Mouse (Mus musculus): ENCODE results near the gene Cd8b1. TPM values are rescaled to one million over a fixed set of nuclear protein-coding genes. Genes with fewer than 3 reads are reported as not detected.

Cd8b1 gene
- polyA plus RNA-seq, 1 experiment from 2014 or later = not detected

- 90% methylated on average over 5 of the region's 5 CpGs for WGBS
- no peaks in the 10 kb centered on the region for H3K27me3 ChIP-seq
- no peaks in the 10 kb centered on the region for H3K9me3 ChIP-seq
- no peaks in the 10 kb centered on the region for H3K4me1 ChIP-seq
- H3K9ac ChIP-seq = no peak overlapping the region
- no peak overlapping the region for H3K4me3 ChIP-seq (replicated peaks)
- ATAC-seq (ENCODE audit: low FRiP score) = no peak
- no peak overlapping the region for H3K27ac ChIP-seq
- no peaks in the 10 kb centered on the region for H3K36me3 ChIP-seq (replicated peaks)
- H3K4me2 ChIP-seq = no peak overlapping the region
Observed at GRCm38 (mm10) chr6:71381654-71382053, 59.1 kb downstream of the Cd8b1 start.

Other genes with a start within 250 kb of the Cd8b1 start
- 3.3 and 3.4 TPM in 2 replicates for gene Thnsl2, start 178.3 kb upstream of the Cd8b1 start, polyA plus RNA-seq (2016; fragmentation: Nextera tagmentation; extraction: Ambion mirVana)
- not detected in 2 replicates for gene Fabp1, start 123.0 kb upstream of the Cd8b1 start, polyA plus RNA-seq (2016; fragmentation: Nextera tagmentation; extraction: Ambion mirVana)
- gene Krcc1, start 51.1 kb upstream of the Cd8b1 start, polyA plus RNA-seq (2016; fragmentation: Nextera tagmentation; extraction: Ambion mirVana) = 27.3 and 27.9 TPM in 2 replicates
- gene Smyd1, start 555 bp upstream of the Cd8b1 start, polyA plus RNA-seq (2016; fragmentation: Nextera tagmentation; extraction: Ambion mirVana) = 0.18 TPM in 2 replicates
- gene Cd8a, start 50.6 kb downstream of the Cd8b1 start, polyA plus RNA-seq (2016; fragmentation: Nextera tagmentation; extraction: Ambion mirVana) = not detected in 2 replicates
- gene Rmnd5a, start 117.8 kb downstream of the Cd8b1 start, polyA plus RNA-seq (2016; fragmentation: Nextera tagmentation; extraction: Ambion mirVana) = 11.0 and 13.8 TPM in 2 replicates
- 19.4 and 22.3 TPM in 2 replicates for gene Rnf103, start 171.1 kb downstream of the Cd8b1 start, polyA plus RNA-seq (2016; fragmentation: Nextera tagmentation; extraction: Ambion mirVana)
- gene Chmp3, start 221.0 kb downstream of the Cd8b1 start, polyA plus RNA-seq (2016; fragmentation: Nextera tagmentation; extraction: Ambion mirVana) = 44.3 and 49.4 TPM in 2 replicates